Mouse (Mus musculus) bone marrow, adult 2 months (tissue): Measurements from ENCODE around the gene Gpat2.

Experiments
- CTCF ChIP-seq: fragments of 200-500 bp; IDR thresholded peaks from 2 replicates; pipeline ENCODE4 v1.5.1; 2011; ENCODE audit warnings: low read length, control low read depth; ENCODE audit not compliant: control insufficient read depth, insufficient read depth
- POLR2A ChIP-seq: fragments of 200-500 bp; IDR thresholded peaks from 2 replicates; pipeline ENCODE4 v1.6.1; 2011; ENCODE audit warnings: low read depth, mild to moderate bottlenecking, control low read depth, low read length, borderline replicate concordance; ENCODE audit not compliant: control insufficient read depth

GRCm38 (mm10) chr2:127462314-127462713 is 37.3 kb downstream of the Gpat2 start:
- TF ChIP-seq POLR2A (no peak), CTCF (peak; percentile 84)
